Mouse (Mus musculus) megakaryocyte, embryonic 14.5 days (primary cell): ENCODE results near the gene Kiz.

ENCODE experiments used
- FLI1 ChIP-seq: IDR thresholded peaks from 2 replicates; pipeline ENCODE4 v1.6.1; 2012; ENCODE audit warnings: low read length, inconsistent platforms, mixed read lengths
- GATA1 ChIP-seq: IDR thresholded peaks from 3 replicates; pipeline ENCODE4 v1.6.1; 2012; ENCODE audit warnings: mixed read lengths, low read length, inconsistent platforms, borderline replicate concordance

DNA sequence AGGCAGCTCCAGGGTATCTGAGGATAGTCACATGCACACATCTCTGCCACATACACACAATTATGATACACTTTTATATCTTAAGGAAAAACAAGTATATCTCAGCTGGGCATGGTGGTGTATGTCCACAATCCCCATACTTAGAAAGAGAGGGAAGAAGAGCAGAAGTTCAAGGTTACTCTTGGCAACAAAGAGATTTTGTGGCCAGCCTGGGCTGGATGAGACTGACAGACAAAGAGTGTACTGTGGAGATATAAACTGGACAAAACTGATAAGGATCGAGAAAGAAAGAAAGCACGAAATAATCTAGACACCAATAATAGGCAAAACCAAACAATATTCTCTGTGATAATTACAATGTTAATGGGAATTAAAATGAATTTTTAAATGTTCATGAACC, 151.6 kb downstream of the Kiz start:
- TF ChIP-seq FLI1 (no peak), GATA1 (no peak)
